Mouse (Mus musculus) cerebellum, adult 2 months (tissue): ENCODE data around the gene Krt13.

Experiments
- CTCF ChIP-seq: fragments of 200-500 bp; IDR thresholded peaks from 2 replicates; pipeline ENCODE4 v1.5.1; 2011; ENCODE audit warnings: low read depth, mild to moderate bottlenecking, control low read depth, low read length, moderate library complexity, borderline replicate concordance; ENCODE audit not compliant: insufficient read depth
- POLR2A ChIP-seq: fragments of 200-500 bp; IDR thresholded peaks from 2 replicates; pipeline ENCODE4 v1.6.1; 2011; ENCODE audit warnings: low read length, control low read depth, borderline replicate concordance; ENCODE audit not compliant: insufficient read depth

- TF ChIP-seq CTCF (no peak), POLR2A (no peak)
These were observed 47.5 kb downstream of the Krt13 start for GRCm38 (mm10) chr11:100073873-100074272.
